Mouse (Mus musculus) brain, embryonic 14.5 days (tissue): ENCODE data around the gene Ahdc1.

ENCODE experiments used
- CTCF ChIP-seq: fragments of 200-500 bp; IDR thresholded peaks from 2 replicates; pipeline ENCODE4 v1.5.1; 2012; ENCODE audit warnings: inconsistent platforms, mild to moderate bottlenecking, moderate library complexity, borderline replicate concordance; ENCODE audit not compliant: insufficient read depth, insufficient read length; ENCODE audit errors: extremely low read depth
- POLR2A ChIP-seq: fragments of 200-500 bp; IDR thresholded peaks from 2 replicates; pipeline ENCODE4 v1.6.1; 2012; ENCODE audit warnings: mild to moderate bottlenecking, inconsistent platforms, borderline replicate concordance; ENCODE audit not compliant: poor library complexity, insufficient read depth, insufficient read length, severe bottlenecking; ENCODE audit errors: extremely low read depth

DNA sequence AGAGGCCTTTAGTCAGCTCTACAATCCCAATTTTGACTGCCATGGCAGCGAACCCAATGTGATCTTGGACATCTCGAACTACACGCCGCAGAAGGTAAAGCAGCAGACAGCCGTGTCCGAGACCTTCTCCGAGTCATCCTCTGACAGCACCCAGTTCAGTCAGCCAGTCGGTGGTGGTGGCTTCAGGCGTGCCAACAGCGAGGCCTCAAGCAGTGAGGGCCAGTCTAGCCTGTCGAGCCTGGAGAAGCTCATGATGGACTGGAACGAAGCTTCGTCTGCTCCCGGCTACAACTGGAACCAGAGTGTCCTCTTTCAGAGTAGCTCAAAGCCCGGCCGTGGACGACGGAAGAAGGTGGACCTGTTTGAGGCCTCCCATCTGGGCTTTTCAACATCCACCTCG, 53.7 kb downstream of the Ahdc1 start:
- no peak for TF ChIP-seq CTCF
- no peak for TF ChIP-seq POLR2A
